Mouse (Mus musculus) left cerebral cortex, adult 6 months (tissue): ENCODE results near the gene Inhbe. TPM values are rescaled to one million over a fixed set of nuclear protein-coding genes. Genes with fewer than 3 reads are reported as not detected.

Experiments
- long read RNA-seq, 2 experiments: library from polyadenylated mRNA; unstranded; transcript quantifications; one replicate each; pipeline ENCODE4 v2.0.0; 2019 to 2020
- polyA plus RNA-seq: library from polyadenylated mRNA; unstranded; fragments of <200 nt; fragmentation: Nextera tagmentation; gene quantifications from 2 replicates; pipeline ENCODE4 v1.2.3, GENCODE M21; 2021

Inhbe gene
- polyA plus RNA-seq: 0.09 and 0.10 TPM in 2 replicates
- long read RNA-seq, experiment 1, full-length matches to known transcripts: 1 of 1 reads
- long read RNA-seq, experiment 1, partial matches to known transcripts: 0 of 1 reads
- long read RNA-seq, experiment 1, other reads (novel, unspliced or antisense): 0 of 1 reads
- long read RNA-seq, experiment 2: 0 reads

DNA sequence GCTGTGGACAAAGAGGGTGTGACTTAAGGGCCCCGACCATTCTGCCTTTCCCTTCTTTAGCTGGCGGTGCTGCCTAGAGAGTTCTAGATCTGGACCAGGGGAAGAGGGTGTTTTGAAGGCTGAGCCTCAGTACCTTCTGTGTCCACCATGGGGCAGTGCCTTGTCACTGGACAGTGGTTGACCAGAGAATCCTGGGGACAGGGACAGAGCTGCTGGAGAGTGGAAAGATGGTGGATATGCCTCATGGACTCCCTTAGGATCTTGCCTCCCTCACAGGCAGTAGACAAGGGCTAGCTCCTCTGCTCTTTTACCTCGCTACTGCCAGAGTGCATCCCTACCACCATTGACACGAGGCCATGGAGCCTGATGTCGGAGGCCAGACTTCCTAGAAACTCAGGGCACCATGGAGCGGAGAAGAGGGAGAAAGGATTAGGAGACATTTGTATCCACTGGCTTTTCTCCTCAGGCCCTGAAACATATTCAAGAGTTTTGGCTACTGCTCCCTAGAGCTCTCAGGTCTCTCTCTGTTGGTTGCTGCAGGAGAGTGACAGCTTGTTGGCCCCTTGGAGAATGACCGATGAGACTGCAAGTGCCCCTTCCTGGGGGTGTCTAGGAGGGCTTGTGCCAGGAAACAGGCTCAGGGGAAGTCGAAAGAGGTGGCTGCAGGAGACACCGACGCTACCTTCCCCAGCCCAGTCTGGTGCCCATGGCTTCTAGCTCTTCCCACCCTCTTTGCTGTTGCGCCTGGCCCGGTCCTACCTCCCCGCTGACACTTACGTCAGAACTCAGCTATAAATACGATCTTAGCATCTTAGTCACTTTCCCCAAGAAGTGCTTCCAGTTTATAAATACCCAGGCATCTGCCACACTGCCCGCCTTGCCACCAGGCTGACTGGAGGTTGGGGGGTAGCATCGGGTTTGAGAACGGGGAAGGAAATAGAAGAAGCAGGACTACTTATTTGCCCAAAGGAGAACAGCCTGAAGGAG lies at the start of gene Inhbe:
Inhbe (minus strand) TSS at position 503 of the 987 bp plus-strand sequence.

GRCm38 (mm10) chr10:127380251-127380691 lies 26.1 kb upstream of the Inhbe start, which contains the start of gene R3hdm2:
Gene R3hdm2 (plus strand): TSS chr10:127380327.

DNA sequence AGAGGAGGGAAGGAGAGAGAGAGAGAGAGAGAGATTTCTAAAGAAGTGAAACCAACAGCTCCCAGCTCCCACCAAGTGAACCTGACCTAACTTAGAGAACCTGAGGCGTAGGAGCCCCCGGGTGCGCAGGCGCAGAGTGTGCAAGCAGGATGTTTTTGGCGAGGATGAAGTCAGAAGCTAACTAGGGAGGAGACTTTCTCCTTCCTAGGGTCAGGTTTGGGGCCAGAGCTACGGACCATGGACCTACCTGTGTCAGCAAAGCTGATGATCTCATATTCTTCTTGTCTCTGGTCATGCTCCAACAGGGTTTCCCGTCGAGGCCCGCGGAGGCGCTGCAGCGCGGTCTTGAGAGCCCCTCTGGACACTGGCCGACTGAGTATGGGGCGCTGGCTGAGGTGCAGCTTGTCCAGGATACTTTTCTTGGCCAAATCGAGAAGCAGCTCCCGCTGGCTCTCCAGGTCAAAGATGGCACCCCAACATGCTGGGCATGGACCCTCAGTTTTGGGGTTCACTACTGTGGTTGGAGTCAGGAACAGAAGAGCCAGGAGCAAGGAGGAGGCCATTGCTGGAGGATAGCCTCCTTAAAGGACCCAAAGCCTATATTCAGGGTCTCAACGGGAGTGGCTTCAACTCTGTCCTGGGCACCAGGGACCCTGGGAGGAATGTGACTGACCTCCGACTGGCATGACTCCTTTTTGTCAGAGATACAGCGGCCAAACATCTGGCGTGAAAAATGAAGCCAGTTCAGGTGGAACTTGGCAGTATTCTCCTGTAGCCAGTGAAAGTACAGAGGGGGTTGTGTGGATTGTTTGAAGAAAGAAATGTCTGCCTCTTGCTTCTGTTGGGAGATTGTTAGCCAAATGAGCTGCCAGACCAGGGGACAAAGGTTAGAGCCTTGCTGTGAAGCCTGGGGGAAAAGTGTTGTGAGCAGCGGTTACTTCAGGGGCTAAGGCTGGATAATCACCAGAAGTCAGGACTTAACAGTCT lies 15.9 kb upstream of the Inhbe start, which contains the start of gene Inhbc:
Inhbc (minus strand) TSS at position 598 of the 987 bp plus-strand sequence.

GRCm38 (mm10) chr10:127341891-127342639 lies 12.1 kb downstream of the Inhbe start, which contains the start of gene Gli1:
Gene Gli1 (minus strand): TSS chr10:127341974.

DNA sequence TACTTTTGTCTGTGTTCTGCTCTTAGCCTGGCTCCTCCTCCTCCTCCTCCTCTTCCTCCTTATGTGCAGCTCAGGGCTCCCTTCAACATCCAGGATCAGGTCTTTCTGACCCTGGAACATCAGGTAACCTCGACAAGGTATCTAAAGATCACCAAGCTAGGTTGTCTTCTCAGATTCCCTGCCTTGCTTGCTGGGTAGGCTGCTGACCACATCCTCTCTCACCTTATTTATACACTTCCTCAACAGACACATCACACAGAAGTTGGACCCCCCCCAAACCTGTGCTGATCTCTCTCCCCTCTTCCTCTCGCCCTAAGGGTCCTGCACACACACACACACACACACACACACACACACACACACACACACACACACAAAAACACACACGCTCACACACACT lies 32.6 kb downstream of the Inhbe start, which contains the start of gene Arhgap9:
Arhgap9 (plus strand) TSS at position 344 of the 400 bp plus-strand sequence.

GRCm38 (mm10) chr10:127311476-127312355 lies 42.5 kb downstream of the Inhbe start, which contains the start of gene Mars:
Gene Mars (minus strand): TSS chr10:127311786.

Other genes starting within 250 kb of the Inhbe start
- gene Os9, start 233.3 kb downstream of the Inhbe start, polyA plus RNA-seq: 32.8 and 45.7 TPM in 2 replicates
- gene B4galnt1, start 189.2 kb downstream of the Inhbe start, polyA plus RNA-seq: 76.6 and 91.6 TPM in 2 replicates
- gene Slc26a10, start 173.8 kb downstream of the Inhbe start, polyA plus RNA-seq: 0.97 and 1.3 TPM in 2 replicates
- 20.2 and 22.6 TPM in 2 replicates for gene Arhgef25, start 164.3 kb downstream of the Inhbe start, polyA plus RNA-seq
- gene Dtx3, start 158.7 kb downstream of the Inhbe start, polyA plus RNA-seq: 6.7 and 58.5 TPM in 2 replicates
- gene Pip4k2c, start 142.8 kb downstream of the Inhbe start, polyA plus RNA-seq: 77.0 and 83.0 TPM in 2 replicates
- 301 and 323 TPM in 2 replicates for gene Kif5a, start 91.1 kb downstream of the Inhbe start, polyA plus RNA-seq
- gene Dctn2, start 88.0 kb downstream of the Inhbe start, polyA plus RNA-seq: 277 and 299 TPM in 2 replicates
- 1.5 and 8.9 TPM in 2 replicates for gene Mbd6, start 65.4 kb downstream of the Inhbe start, polyA plus RNA-seq
- gene Mars, start 42.6 kb downstream of the Inhbe start, polyA plus RNA-seq: 47.1 and 54.3 TPM in 2 replicates
- 0.77 and 1.0 TPM in 2 replicates for gene Arhgap9, start 32.4 kb downstream of the Inhbe start, polyA plus RNA-seq
- gene Gli1, start 12.4 kb downstream of the Inhbe start, polyA plus RNA-seq: 0.06 and 0.09 TPM in 2 replicates
- gene Inhbc, start 16.0 kb upstream of the Inhbe start, polyA plus RNA-seq: not detected in 2 replicates
- 79.5 and 107 TPM in 2 replicates for gene R3hdm2, start 25.9 kb upstream of the Inhbe start, polyA plus RNA-seq
- not detected in 2 replicates for gene Stac3, start 147.3 kb upstream of the Inhbe start, polyA plus RNA-seq
- 3.7 and 3.8 TPM in 2 replicates for gene Ndufa4l2, start 160.6 kb upstream of the Inhbe start, polyA plus RNA-seq
- 15.4 and 17.6 TPM in 2 replicates for gene Shmt2, start 168.0 kb upstream of the Inhbe start, polyA plus RNA-seq
- gene Nxph4, start 180.1 kb upstream of the Inhbe start, polyA plus RNA-seq: 1.0 and 3.2 TPM in 2 replicates